Mouse (Mus musculus): Measurements from ENCODE around the gene Gfap.

Gfap gene

DNA sequence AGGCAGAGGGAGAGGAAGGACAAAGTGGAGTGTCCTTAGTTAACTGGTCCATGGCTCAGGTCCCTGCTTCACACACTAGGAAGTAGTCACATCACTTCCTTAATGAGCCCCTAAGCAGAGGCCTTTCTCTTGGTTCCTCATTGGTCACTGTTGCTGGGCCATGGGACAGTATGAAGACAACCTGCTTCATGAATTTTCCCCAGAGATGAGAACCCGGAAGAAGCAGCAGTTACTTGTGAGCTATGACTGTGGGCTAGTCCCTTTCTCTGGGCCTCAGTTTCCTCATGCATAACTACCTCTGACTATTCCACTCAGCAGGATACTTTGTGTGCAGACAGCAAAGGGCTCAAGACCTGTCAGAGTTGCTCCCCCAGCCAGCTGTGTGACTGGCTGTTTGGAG, 63.3 kb downstream of the Gfap start:
- no peak for DNase-seq (ENCODE audit: low read depth, low spot score)
